Mouse (Mus musculus) liver, embryonic 14.5 days (tissue): ENCODE measurements around the gene C1galt1c1.

Experiments
- CTCF ChIP-seq: IDR thresholded peaks from 2 replicates; pipeline ENCODE4 v1.5.1; 2016; ENCODE audit warnings: antibody characterized with exemption, low read depth, control low read depth
- EP300 ChIP-seq: IDR thresholded peaks from 2 replicates; pipeline ENCODE4 v1.6.1; 2016; ENCODE audit warnings: antibody characterized with exemption, low read depth

- no peak for TF ChIP-seq CTCF
- no peak for TF ChIP-seq EP300
Observed at GRCm38 (mm10) chrX:38581140-38581539, 53.7 kb downstream of the C1galt1c1 start.
